Mouse (Mus musculus): Measurements from ENCODE around the gene 1500011B03Rik. TPM values are rescaled to one million over a fixed set of nuclear protein-coding genes. Genes with fewer than 3 reads are reported as not detected.

1500011B03Rik gene
- polyA plus RNA-seq, 1 experiment from 2014 or later = 93.4 TPM

DNA sequence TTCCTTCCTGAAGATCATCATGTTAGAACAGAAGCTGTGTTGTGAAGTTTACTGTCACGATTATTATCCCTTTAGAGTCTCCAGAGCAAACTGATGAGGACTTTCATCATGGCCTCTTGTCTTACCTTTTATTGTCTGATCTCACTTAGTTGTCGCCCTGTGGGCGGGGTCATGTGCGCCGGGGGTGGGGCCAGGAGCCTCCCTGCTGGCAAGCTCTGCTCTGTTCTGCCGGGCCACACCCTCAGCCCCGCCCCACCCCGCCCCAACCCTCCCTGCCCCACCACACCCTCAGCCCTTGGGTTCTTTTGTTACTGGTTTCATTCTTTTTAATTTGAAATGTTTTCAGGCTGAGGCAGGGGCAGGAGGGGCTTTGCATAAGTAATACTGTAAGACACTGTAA is 22.2 kb downstream of the 1500011B03Rik start:
- ATAC-seq (ENCODE audit: insufficient number of reproducible peaks, low FRiP score, low TSS enrichment, low read depth) = no peak
- peaks cover 20% of the 10 kb centered on the region for H3K36me3 ChIP-seq (ENCODE audit: control insufficient read depth, insufficient read depth, low read length)
- no peak overlapping the region for H3K9ac ChIP-seq (ENCODE audit: low read length)
- peaks cover 3% of the 10 kb centered on the region; the same call in 1 of the 2 replicates for H3K4me1 ChIP-seq (ENCODE audit: control insufficient read depth, insufficient read depth, low read length)
- H3K9me3 ChIP-seq (ENCODE audit: control insufficient read depth, low read length) = no peaks in the 10 kb centered on the region
- WGBS = 10% methylated on average over 8 of the region's 8 CpGs
- H3K27ac ChIP-seq (replicated peaks; ENCODE audit: low read depth, low read length) = no peak overlapping the region
- no peak for DNase-seq (ENCODE audit: low spot score)
- H3K27me3 ChIP-seq (ENCODE audit: control insufficient read depth, insufficient read depth, low read length) = no peaks in the 10 kb centered on the region
- no peak overlapping the region for H3K4me2 ChIP-seq (ENCODE audit: low read depth, severe bottlenecking)
- H3K4me3 ChIP-seq (ENCODE audit: low read depth, low read length) = no peak overlapping the region

GRCm38 (mm10) chr5:114799848-114800247 is 23.4 kb downstream of the 1500011B03Rik start:
- Histone ChIP-seq H3K4me3 (ENCODE audit: low read depth, low read length) (no peak overlapping the region), H3K27me3 (ENCODE audit: control insufficient read depth, insufficient read depth, low read length) (no peaks in the 10 kb centered on the region), H3K9me3 (ENCODE audit: control insufficient read depth, low read length) (no peaks in the 10 kb centered on the region), H3K27ac (replicated peaks; ENCODE audit: low read depth, low read length) (no peak overlapping the region), H3K36me3 (ENCODE audit: control insufficient read depth, insufficient read depth, low read length) (peaks cover 20% of the 10 kb centered on the region), H3K4me1 (ENCODE audit: control insufficient read depth, insufficient read depth, low read length) (no peaks in the 10 kb centered on the region), H3K4me2 (ENCODE audit: low read depth, severe bottlenecking) (no peak overlapping the region), H3K9ac (ENCODE audit: low read length) (no peak overlapping the region)
- 88% methylated on average over 11 of the region's 11 CpGs for WGBS
- ATAC-seq (ENCODE audit: insufficient number of reproducible peaks, low FRiP score, low TSS enrichment, low read depth) (no peak), DNase-seq (ENCODE audit: low spot score) (no peak)

DNA sequence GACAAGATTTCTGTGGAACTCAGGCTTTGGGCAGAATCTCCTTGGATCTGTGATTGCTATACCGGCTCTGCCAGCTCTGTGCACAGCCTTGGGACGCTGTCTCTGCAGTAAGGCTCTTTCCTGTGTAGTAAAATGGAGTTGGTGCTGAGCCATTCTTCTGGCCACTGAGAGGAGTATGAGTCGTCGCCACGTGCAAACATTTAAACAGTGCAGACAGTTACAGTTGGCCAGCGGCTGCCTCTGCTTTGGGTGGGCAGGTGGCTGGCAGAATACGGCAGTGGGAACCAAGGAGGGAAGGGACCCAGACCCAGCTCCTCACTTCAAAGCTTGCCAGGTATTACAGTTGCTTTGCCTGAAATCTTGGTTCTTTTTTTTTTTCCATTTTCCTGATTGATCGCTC is 26.0 kb downstream of the 1500011B03Rik start:
- no peak overlapping the region for H3K9ac ChIP-seq (ENCODE audit: low read length)
- peaks cover 17% of the 10 kb centered on the region for H3K36me3 ChIP-seq (ENCODE audit: control insufficient read depth, insufficient read depth, low read length)
- no peaks in the 10 kb centered on the region for H3K4me1 ChIP-seq (ENCODE audit: control insufficient read depth, insufficient read depth, low read length)
- no peaks in the 10 kb centered on the region for H3K27me3 ChIP-seq (ENCODE audit: control insufficient read depth, insufficient read depth, low read length)
- H3K4me2 ChIP-seq (ENCODE audit: low read depth, severe bottlenecking) = no peak overlapping the region
- no peak overlapping the region for H3K27ac ChIP-seq (replicated peaks; ENCODE audit: low read depth, low read length)
- H3K4me3 ChIP-seq (ENCODE audit: low read depth, low read length) = no peak overlapping the region
- WGBS = 88% methylated on average over 8 of the region's 8 CpGs
- no peaks in the 10 kb centered on the region for H3K9me3 ChIP-seq (ENCODE audit: control insufficient read depth, low read length)
- no peak for ATAC-seq (ENCODE audit: insufficient number of reproducible peaks, low FRiP score, low TSS enrichment, low read depth)
- DNase-seq (ENCODE audit: low spot score) = no peak

DNA sequence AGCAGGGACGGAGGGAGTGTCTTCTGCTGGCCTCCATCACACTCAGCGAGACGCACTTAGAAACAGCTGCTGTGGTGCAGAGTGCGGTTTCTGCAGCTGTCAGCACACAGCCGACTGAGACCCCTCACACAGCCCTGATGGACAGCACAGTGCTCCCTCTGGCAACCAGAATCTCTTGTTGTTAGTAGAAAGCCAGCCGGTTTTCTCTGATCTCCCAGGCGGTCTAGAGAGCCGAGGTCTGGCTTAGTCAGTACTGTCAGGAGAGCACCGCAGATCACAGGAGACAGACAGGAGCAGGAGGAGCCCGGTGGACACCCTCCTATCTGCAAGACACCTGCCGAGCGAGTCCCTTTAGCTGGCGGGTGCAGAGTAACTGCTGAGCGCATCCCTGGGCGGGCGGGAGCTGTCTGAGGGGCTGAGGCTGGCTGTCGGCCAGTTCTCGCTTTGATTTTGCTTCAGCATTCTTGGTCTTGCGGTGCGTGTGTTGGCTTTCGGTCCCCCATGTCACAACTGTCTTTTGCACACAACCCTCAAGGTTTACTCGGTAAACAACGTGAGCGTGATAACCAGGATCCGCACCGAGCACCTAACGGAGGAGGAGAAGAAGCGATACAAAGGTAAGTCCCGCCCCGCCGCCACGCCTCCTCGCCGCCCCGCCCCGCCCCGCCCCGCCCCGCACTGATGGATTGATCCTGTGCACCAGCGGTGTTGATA is 26.8 kb downstream of the 1500011B03Rik start:
- peak; percentile 44 for ATAC-seq (ENCODE audit: insufficient number of reproducible peaks, low FRiP score, low TSS enrichment, low read depth)
- peak overlapping the region; percentile 23 for H3K4me3 ChIP-seq (ENCODE audit: low read depth, low read length)
- peak overlapping the region; percentile 18 for H3K9ac ChIP-seq (ENCODE audit: low read length)
- H3K36me3 ChIP-seq (ENCODE audit: control insufficient read depth, insufficient read depth, low read length) = peaks cover 15% of the 10 kb centered on the region
- H3K27ac ChIP-seq (replicated peaks; ENCODE audit: low read depth, low read length) = no peak overlapping the region
- WGBS = 4% methylated on average over 40 of the region's 40 CpGs
- no peaks in the 10 kb centered on the region for H3K4me1 ChIP-seq (ENCODE audit: control insufficient read depth, insufficient read depth, low read length)
- no peaks in the 10 kb centered on the region for H3K9me3 ChIP-seq (ENCODE audit: control insufficient read depth, low read length)
- H3K27me3 ChIP-seq (ENCODE audit: control insufficient read depth, insufficient read depth, low read length) = no peaks in the 10 kb centered on the region
- DNase-seq (ENCODE audit: low spot score) = peak; percentile 40
- peak overlapping the region; percentile 65 for H3K4me2 ChIP-seq (ENCODE audit: low read depth, severe bottlenecking)

- Histone ChIP-seq H3K36me3 (ENCODE audit: control insufficient read depth, insufficient read depth, low read length) (peaks cover 16% of the 10 kb centered on the region), H3K27ac (replicated peaks; ENCODE audit: low read depth, low read length) (no peak overlapping the region), H3K4me2 (ENCODE audit: low read depth, severe bottlenecking) (no peak overlapping the region), H3K4me3 (ENCODE audit: low read depth, low read length) (no peak overlapping the region), H3K9me3 (ENCODE audit: control insufficient read depth, low read length) (no peaks in the 10 kb centered on the region), H3K4me1 (ENCODE audit: control insufficient read depth, insufficient read depth, low read length) (no peaks in the 10 kb centered on the region), H3K27me3 (ENCODE audit: control insufficient read depth, insufficient read depth, low read length) (no peaks in the 10 kb centered on the region), H3K9ac (ENCODE audit: low read length) (no peak overlapping the region)
- 76% methylated on average over 9 of the region's 9 CpGs for WGBS
- DNase-seq (ENCODE audit: low spot score) = no peak
- ATAC-seq (ENCODE audit: insufficient number of reproducible peaks, low FRiP score, low TSS enrichment, low read depth) = no peak
Measured at GRCm38 (mm10) chr5:114795653-114796052, 27.6 kb downstream of the 1500011B03Rik start.

- DNase-seq (ENCODE audit: low spot score) (no peak), ATAC-seq (ENCODE audit: insufficient number of reproducible peaks, low FRiP score, low TSS enrichment, low read depth) (no peak)
- Histone ChIP-seq H3K27me3 (ENCODE audit: control insufficient read depth, insufficient read depth, low read length) (no peaks in the 10 kb centered on the region), H3K4me3 (ENCODE audit: low read depth, low read length) (no peak overlapping the region), H3K36me3 (ENCODE audit: control insufficient read depth, insufficient read depth, low read length) (peaks cover 13% of the 10 kb centered on the region), H3K27ac (replicated peaks; ENCODE audit: low read depth, low read length) (no peak overlapping the region), H3K4me2 (ENCODE audit: low read depth, severe bottlenecking) (no peak overlapping the region), H3K9ac (ENCODE audit: low read length) (no peak overlapping the region), H3K4me1 (ENCODE audit: control insufficient read depth, insufficient read depth, low read length) (no peaks in the 10 kb centered on the region), H3K9me3 (ENCODE audit: control insufficient read depth, low read length) (no peaks in the 10 kb centered on the region)
- 45% methylated on average over 9 of the region's 9 CpGs for WGBS
Measured at GRCm38 (mm10) chr5:114795231-114795630, 28.0 kb downstream of the 1500011B03Rik start.

DNA sequence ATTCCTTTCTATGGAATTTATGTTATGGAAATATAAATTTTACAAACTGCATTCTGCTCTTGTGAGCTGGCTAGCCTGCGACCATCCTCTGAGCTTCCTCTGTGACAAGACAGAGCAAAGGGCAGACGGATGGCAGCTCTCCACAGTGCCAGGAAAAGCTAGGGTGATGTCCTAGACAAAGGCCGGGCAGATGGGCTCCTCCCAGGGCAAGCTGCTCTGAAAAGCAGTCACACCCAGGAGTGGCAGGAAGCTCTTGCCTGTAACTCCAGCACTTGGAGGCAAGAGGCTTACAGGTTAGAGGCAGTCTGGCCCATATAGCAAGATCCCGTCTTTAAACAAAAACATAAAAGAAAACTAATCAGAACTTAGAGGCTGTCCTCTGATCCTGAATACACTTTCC is 28.7 kb downstream of the 1500011B03Rik start:
- H3K9me3 ChIP-seq (ENCODE audit: control insufficient read depth, low read length) = no peaks in the 10 kb centered on the region
- no peak overlapping the region for H3K4me3 ChIP-seq (ENCODE audit: low read depth, low read length)
- ATAC-seq (ENCODE audit: insufficient number of reproducible peaks, low FRiP score, low TSS enrichment, low read depth) = no peak
- peaks cover 13% of the 10 kb centered on the region for H3K36me3 ChIP-seq (ENCODE audit: control insufficient read depth, insufficient read depth, low read length)
- no peak overlapping the region for H3K9ac ChIP-seq (ENCODE audit: low read length)
- H3K27ac ChIP-seq (replicated peaks; ENCODE audit: low read depth, low read length) = no peak overlapping the region
- H3K27me3 ChIP-seq (ENCODE audit: control insufficient read depth, insufficient read depth, low read length) = no peaks in the 10 kb centered on the region
- DNase-seq (ENCODE audit: low spot score) = no peak
- no peaks in the 10 kb centered on the region for H3K4me1 ChIP-seq (ENCODE audit: control insufficient read depth, insufficient read depth, low read length)
- H3K4me2 ChIP-seq (ENCODE audit: low read depth, severe bottlenecking) = no peak overlapping the region
- 75% methylated on average over 4 of the region's 4 CpGs for WGBS

DNA sequence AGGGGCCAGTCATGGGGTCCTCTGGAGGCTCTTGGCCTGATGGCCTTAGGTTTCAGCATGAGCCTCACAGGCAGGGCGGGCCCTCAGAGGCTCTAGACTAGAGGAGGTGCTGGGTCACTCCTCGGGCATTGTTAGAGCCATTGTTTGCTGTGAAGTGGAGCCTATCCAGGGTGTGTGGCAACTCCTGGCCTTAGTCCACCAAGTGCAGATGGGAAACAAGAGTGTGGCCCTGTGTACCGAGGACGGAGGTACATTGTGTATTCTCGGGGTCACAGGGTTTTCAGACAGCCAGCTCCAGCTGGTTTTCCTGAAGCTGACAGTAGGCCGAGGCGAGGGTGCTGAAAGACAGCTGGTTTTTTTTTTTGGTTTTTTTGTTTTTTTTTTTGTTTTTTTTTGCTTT is 30.0 kb downstream of the 1500011B03Rik start:
- Histone ChIP-seq H3K27ac (replicated peaks; ENCODE audit: low read depth, low read length) (no peak overlapping the region), H3K36me3 (ENCODE audit: control insufficient read depth, insufficient read depth, low read length) (peaks cover 11% of the 10 kb centered on the region), H3K4me1 (ENCODE audit: control insufficient read depth, insufficient read depth, low read length) (no peaks in the 10 kb centered on the region), H3K4me2 (ENCODE audit: low read depth, severe bottlenecking) (no peak overlapping the region), H3K4me3 (ENCODE audit: low read depth, low read length) (no peak overlapping the region), H3K9me3 (ENCODE audit: control insufficient read depth, low read length) (no peaks in the 10 kb centered on the region), H3K9ac (ENCODE audit: low read length) (no peak overlapping the region), H3K27me3 (ENCODE audit: control insufficient read depth, insufficient read depth, low read length) (no peaks in the 10 kb centered on the region)
- WGBS = 92% methylated on average over 7 of the region's 7 CpGs
- DNase-seq (ENCODE audit: low spot score) = no peak
- ATAC-seq (ENCODE audit: insufficient number of reproducible peaks, low FRiP score, low TSS enrichment, low read depth) = no peak

- WGBS = 88% methylated on average over 5 of the region's 5 CpGs
- no peak overlapping the region for H3K4me3 ChIP-seq (ENCODE audit: low read depth, low read length)
- 0 out of 2 replicates have a peak, but pooled peaks cover 2% of the 10 kb centered on the region for H3K4me1 ChIP-seq (ENCODE audit: control insufficient read depth, insufficient read depth, low read length)
- no peaks in the 10 kb centered on the region for H3K9me3 ChIP-seq (ENCODE audit: control insufficient read depth, low read length)
- peaks cover 4% of the 10 kb centered on the region; the same call in 1 of the 2 replicates for H3K36me3 ChIP-seq (ENCODE audit: control insufficient read depth, insufficient read depth, low read length)
- no peak overlapping the region for H3K9ac ChIP-seq (ENCODE audit: low read length)
- H3K4me2 ChIP-seq (ENCODE audit: low read depth, severe bottlenecking) = no peak overlapping the region
- DNase-seq (ENCODE audit: low spot score) (no peak), ATAC-seq (ENCODE audit: insufficient number of reproducible peaks, low FRiP score, low TSS enrichment, low read depth) (no peak)
- H3K27me3 ChIP-seq (ENCODE audit: control insufficient read depth, insufficient read depth, low read length) = no peaks in the 10 kb centered on the region
- no peak overlapping the region for H3K27ac ChIP-seq (replicated peaks; ENCODE audit: low read depth, low read length)
Measured at GRCm38 (mm10) chr5:114785196-114785595, 38.1 kb downstream of the 1500011B03Rik start.

All from limb, embryonic 11.5 days (tissue).